Mouse (Mus musculus) MEL (cell line): ENCODE results near the gene Olfr521. TPM values are rescaled to one million over a fixed set of nuclear protein-coding genes. Genes with fewer than 3 reads are reported as not detected.

Experiments used
- DNase-seq: peaks from one replicate; pipeline ENCODE4 v3.0.0; 2011; ENCODE audit warnings: low read depth, low spot score
- H3K27ac ChIP-seq: 2 replicates; pipeline ENCODE4 v1.5.1; 2012; ENCODE audit warnings: low read depth, mild to moderate bottlenecking, control low read depth, low read length, moderate library complexity; ENCODE audit not compliant: control insufficient read depth
- H3K27me3 ChIP-seq, 2 experiments: fragments of 150-350 bp in 1 of 2; sonication (generic) in 1 of 2; 2 replicates each; pipeline ENCODE4 v1.6.1; 2012; ENCODE audit warnings: low read length in 2 of 2, mild to moderate bottlenecking in 2 of 2, improper control_type of control experiment in 1 of 2, moderate library complexity in 1 of 2; ENCODE audit not compliant: insufficient read depth in 2 of 2, control insufficient read depth in 1 of 2
- H3K36me3 ChIP-seq, 2 experiments: 2 replicates each; pipeline ENCODE4 v1.6.1; 2012 to 2014; ENCODE audit warnings: low read length in 2 of 2, improper control_type of control experiment in 1 of 2, inconsistent platforms in 1 of 2, mild to moderate bottlenecking in 1 of 2; ENCODE audit not compliant: insufficient read depth in 2 of 2, control insufficient read depth in 1 of 2
- H3K4me1 ChIP-seq, 2 experiments: fragments of 150-350 bp in 1 of 2; sonication (generic) in 1 of 2; 2 replicates each; pipeline ENCODE4 v1.6.1; 2012; ENCODE audit warnings: low read length in 2 of 2, improper control_type of control experiment in 1 of 2, mild to moderate bottlenecking in 1 of 2; ENCODE audit not compliant: insufficient read depth in 2 of 2, control insufficient read depth in 1 of 2
- H3K4me3 ChIP-seq, 2 experiments: fragments of 150-350 bp in 1 of 2; sonication (generic) in 1 of 2; 2 replicates each; pipeline ENCODE4 v1.5.1; 2012; ENCODE audit warnings: low read depth in 2 of 2, low read length in 2 of 2, mild to moderate bottlenecking in 2 of 2, moderate library complexity in 2 of 2, control low read depth in 1 of 2, improper control_type of control experiment in 1 of 2; ENCODE audit not compliant: control insufficient read depth in 1 of 2, insufficient read depth in 1 of 2
- H3K79me2 ChIP-seq: 2 replicates; pipeline ENCODE4 v1.6.1; 2012; ENCODE audit warnings: mild to moderate bottlenecking, low read length, moderate library complexity; ENCODE audit not compliant: control insufficient read depth, poor library complexity, insufficient read depth
- H3K9ac ChIP-seq: 2 replicates; pipeline ENCODE4 v1.6.1; 2012; ENCODE audit warnings: low read depth, mild to moderate bottlenecking, control low read depth, low read length, moderate library complexity; ENCODE audit not compliant: control insufficient read depth, poor library complexity, severe bottlenecking
- H3K9me3 ChIP-seq: fragments of 150-350 bp; sonication (generic); replicated peaks from 2 replicates; pipeline ENCODE4 v1.6.1; 2012; ENCODE audit warnings: mild to moderate bottlenecking, low read length, improper control_type of control experiment, moderate library complexity; ENCODE audit not compliant: insufficient read depth
- BHLHE40 ChIP-seq: IDR thresholded peaks from 2 replicates; pipeline ENCODE4 v1.6.1; 2012; ENCODE audit warnings: low read depth, mild to moderate bottlenecking, inconsistent platforms, low read length, improper control_type of control experiment, borderline replicate concordance
- CTCF ChIP-seq, 3 experiments: IDR thresholded peaks in 2 of 3; conservative IDR thresholded peaks in 1 of 3; 2 replicates each; pipeline ENCODE4 v1.5.1; 2011 to 2012; ENCODE audit warnings: low read length in 3 of 3, low read depth in 2 of 3, mild to moderate bottlenecking in 2 of 3, improper control_type of control experiment in 1 of 3, inconsistent platforms in 1 of 3, mixed read lengths in 1 of 3, moderate library complexity in 1 of 3; ENCODE audit not compliant: control insufficient read depth in 1 of 3, insufficient read depth in 1 of 3, poor library complexity in 1 of 3, severe bottlenecking in 1 of 3
- E2F4 ChIP-seq: IDR thresholded peaks from 2 replicates; pipeline ENCODE4 v1.6.1; 2011; ENCODE audit warnings: low read depth, low read length, improper control_type of control experiment, borderline replicate concordance
- EP300 ChIP-seq, 2 experiments: IDR thresholded peaks; 2 replicates each; pipeline ENCODE4 v1.6.1; 2011; ENCODE audit warnings: improper control_type of control experiment in 2 of 2, low read length in 2 of 2, low read depth in 1 of 2, mild to moderate bottlenecking in 1 of 2
- ETS1 ChIP-seq: IDR thresholded peaks from 2 replicates; pipeline ENCODE4 v1.6.1; 2012; ENCODE audit warnings: low read depth, mild to moderate bottlenecking, inconsistent platforms, low read length, improper control_type of control experiment, moderate library complexity
- GABPA ChIP-seq: IDR thresholded peaks from 2 replicates; pipeline ENCODE4 v1.6.1; 2012; ENCODE audit warnings: low read depth, mild to moderate bottlenecking, inconsistent platforms, low read length, improper control_type of control experiment, moderate library complexity
- HCFC1 ChIP-seq: IDR thresholded peaks from 2 replicates; pipeline ENCODE4 v1.6.1; 2012; ENCODE audit warnings: low read depth, mild to moderate bottlenecking, inconsistent platforms, low read length, improper control_type of control experiment, moderate library complexity
- JUND ChIP-seq: IDR thresholded peaks from 2 replicates; pipeline ENCODE4 v1.6.1; 2011; ENCODE audit warnings: low read depth, mild to moderate bottlenecking, improper control_type of control experiment, low read length
- KAT2A ChIP-seq: conservative IDR thresholded peaks from 2 replicates; pipeline ENCODE4 v1.6.1; 2012; ENCODE audit warnings: low read depth, low read length, improper control_type of control experiment, inconsistent platforms
- MAFK ChIP-seq: IDR thresholded peaks from 2 replicates; pipeline ENCODE4 v1.6.1; 2011; ENCODE audit warnings: low read depth, mild to moderate bottlenecking, low read length, improper control_type of control experiment, borderline replicate concordance
- MAX ChIP-seq: IDR thresholded peaks from 2 replicates; pipeline ENCODE4 v1.6.1; 2011; ENCODE audit warnings: low read length, improper control_type of control experiment
- MAZ ChIP-seq: IDR thresholded peaks from 2 replicates; pipeline ENCODE4 v1.6.1; 2012; ENCODE audit warnings: low read depth, mild to moderate bottlenecking, inconsistent platforms, low read length, improper control_type of control experiment
- MXI1 ChIP-seq: IDR thresholded peaks from 2 replicates; pipeline ENCODE4 v1.6.1; 2011; ENCODE audit warnings: mild to moderate bottlenecking, low read depth, low read length, improper control_type of control experiment
- MYB ChIP-seq: IDR thresholded peaks from 2 replicates; pipeline ENCODE4 v1.6.1; 2011; ENCODE audit warnings: mild to moderate bottlenecking, low read depth, low read length, improper control_type of control experiment
- MYC ChIP-seq: IDR thresholded peaks from 2 replicates; pipeline ENCODE4 v1.6.1; 2011; ENCODE audit warnings: low read depth, mild to moderate bottlenecking, low read length, improper control_type of control experiment, moderate library complexity
- NRF1 ChIP-seq: IDR thresholded peaks from 2 replicates; pipeline ENCODE4 v1.6.1; 2014; ENCODE audit warnings: low read depth, mild to moderate bottlenecking, inconsistent platforms, low read length, improper control_type of control experiment, moderate library complexity; ENCODE audit not compliant: poor library complexity, insufficient read depth, severe bottlenecking
- POLR2A ChIP-seq, 2 experiments: IDR thresholded peaks; 2 replicates each; pipeline ENCODE4 v1.6.1; 2011 to 2012; ENCODE audit warnings: low read length in 2 of 2, mild to moderate bottlenecking in 2 of 2, control low read depth in 1 of 2, improper control_type of control experiment in 1 of 2, low read depth in 1 of 2, moderate library complexity in 1 of 2; ENCODE audit not compliant: control insufficient read depth in 1 of 2, insufficient read depth in 1 of 2, poor library complexity in 1 of 2
- RAD21 ChIP-seq: IDR thresholded peaks from 2 replicates; pipeline ENCODE4 v1.6.1; 2011; ENCODE audit warnings: mild to moderate bottlenecking, low read depth, low read length, improper control_type of control experiment
- SMC3 ChIP-seq: IDR thresholded peaks from 2 replicates; pipeline ENCODE4 v1.6.1; 2011; ENCODE audit warnings: low read depth, low read length, improper control_type of control experiment
- TAL1 ChIP-seq: IDR thresholded peaks from 2 replicates; pipeline ENCODE4 v1.6.1; 2012; ENCODE audit warnings: mild to moderate bottlenecking, inconsistent platforms, low read length, moderate library complexity, mixed read lengths
- TBP ChIP-seq: IDR thresholded peaks from 2 replicates; pipeline ENCODE4 v1.8.0; 2011; ENCODE audit warnings: low read depth, low read length, improper control_type of control experiment
- USF2 ChIP-seq, 2 experiments: IDR thresholded peaks; 2 replicates each; pipeline ENCODE4 v1.6.1; 2011 to 2012; ENCODE audit warnings: improper control_type of control experiment in 2 of 2, low read length in 2 of 2, borderline replicate concordance in 1 of 2, inconsistent platforms in 1 of 2, low read depth in 1 of 2, mild to moderate bottlenecking in 1 of 2; ENCODE audit not compliant: insufficient read depth in 1 of 2
- ZC3H11A ChIP-seq: IDR thresholded peaks from 2 replicates; pipeline ENCODE4 v1.6.1; 2012; ENCODE audit warnings: low read depth, mild to moderate bottlenecking, inconsistent platforms, low read length, improper control_type of control experiment
- ZMIZ1 ChIP-seq: IDR thresholded peaks from 2 replicates; pipeline ENCODE4 v1.6.1; 2012; ENCODE audit warnings: low read depth, mild to moderate bottlenecking, inconsistent platforms, low read length, improper control_type of control experiment, moderate library complexity
- polyA plus RNA-seq, 2 experiments: library from polyadenylated mRNA; stranded (reverse) in 1 of 2; unstranded in 1 of 2; fragments of >175 nt in 1 of 2; fragments of >200 nt in 1 of 2; gene quantifications; 2 replicates each; pipeline versions ENCODE4 v1.2.1 to v1.2.4; 2012; ENCODE audit warnings: low replicate concordance in 2 of 2, low read depth in 1 of 2; ENCODE audit not compliant: insufficient read length in 2 of 2, insufficient read depth in 1 of 2, missing spikeins in 1 of 2
- total RNA-seq: library from RNA; depleted of rRNA; stranded (reverse); fragments of 300-350 nt; gene quantifications from 2 replicates; pipeline ENCODE4 v1.2.3, GENCODE M21; 2012

The Olfr521 gene
- total and polyA plus RNA-seq, 3 experiments = not detected

GRCm38 (mm10) chr7:99781916-99782315 lies 18.6 kb downstream of the Olfr521 start (continued):
- TF ChIP-seq RAD21 = no peak
- TF ChIP-seq, all 39 proteins: peak for 0

- Histone ChIP-seq H3K36me3 (peaks cover 0 to 2% of the 10 kb centered on the region in 2 experiments; a peak in 1 of 4 replicates), H3K27me3 (peaks cover 0 to 4% of the 10 kb centered on the region in 2 experiments; a peak in 2 of 4 replicates), H3K4me1 (peaks cover 0 to 2% of the 10 kb centered on the region in 2 experiments; a peak in 1 of 4 replicates), H3K9ac (no peak overlapping the region), H3K4me3 (no peak overlapping the region), H3K79me2 (no peaks in the 10 kb centered on the region), H3K9me3 (no peaks in the 10 kb centered on the region), H3K27ac (no peak overlapping the region)
- TF ChIP-seq MXI1 (no peak), MYB (no peak), TBP (no peak), ETS1 (no peak), MAX (no peak), SMC3 (no peak), RAD21 (no peak), ZMIZ1 (no peak), MAFK (no peak)
- DNase-seq = no peak
Observed at GRCm38 (mm10) chr7:99783421-99783820, 20.1 kb downstream of the Olfr521 start.

- peaks cover 0 to 2% of the 10 kb centered on the region in 2 experiments; a peak in 1 of 4 replicates for H3K36me3 ChIP-seq
- peaks cover 0 to 2% of the 10 kb centered on the region in 2 experiments; a peak in 1 of 4 replicates for H3K4me1 ChIP-seq
- DNase-seq = no peak
- no peak overlapping the region for H3K9ac ChIP-seq
- H3K27me3 ChIP-seq = peaks cover 2 to 9% of the 10 kb centered on the region in 2 experiments
- no peak overlapping the region for H3K4me3 ChIP-seq
- no peaks in the 10 kb centered on the region for H3K79me2 ChIP-seq
- TF ChIP-seq USF2 (IDR thresholded peaks at IDR 0.05; ENCODE audit: borderline replicate concordance in 1 of 2, insufficient read depth in 1 of 2, low read depth in 1 of 2, low read length in 2 of 2) = no peak
- TF ChIP-seq KAT2A = no peak
- no peak for TF ChIP-seq ZMIZ1
- TF ChIP-seq TBP = no peak
- TF ChIP-seq JUND = no peak
- TF ChIP-seq E2F4 = no peak
- no peak for TF ChIP-seq MAFK
- no peak for TF ChIP-seq CTCF (IDR thresholded peaks at IDR 0.05 in 2 of 3, conservative IDR thresholded peaks at IDR 0.05 in 1 of 3; ENCODE audit: control insufficient read depth in 1 of 3, insufficient read depth in 1 of 3, low read depth in 2 of 3, low read length in 3 of 3, poor library complexity in 1 of 3, severe bottlenecking in 1 of 3)
- TF ChIP-seq HCFC1 = no peak
- no peak for TF ChIP-seq TAL1
- TF ChIP-seq POLR2A (IDR thresholded peaks at IDR 0.05; ENCODE audit: control insufficient read depth in 1 of 2, insufficient read depth in 1 of 2, low read depth in 1 of 2, low read length in 2 of 2, poor library complexity in 1 of 2) = no peak
- TF ChIP-seq ZC3H11A = no peak
- TF ChIP-seq NRF1 = no peak
- TF ChIP-seq MYC = no peak
- TF ChIP-seq GABPA = no peak
- TF ChIP-seq BHLHE40 = no peak
- no peak for TF ChIP-seq MAZ
- no peak for TF ChIP-seq EP300 (IDR thresholded peaks at IDR 0.05; ENCODE audit: low read depth in 1 of 2, low read length in 2 of 2)
- TF ChIP-seq SMC3 = no peak
- TF ChIP-seq, all 39 proteins: peak for 0
- Histone ChIP-seq H3K9me3 (no peaks in the 10 kb centered on the region), H3K27ac (no peak overlapping the region)
Observed at GRCm38 (mm10) chr7:99785553-99785952, 22.2 kb downstream of the Olfr521 start.
